Mouse (Mus musculus) MEL (cell line): Measurements from ENCODE around the gene Fgr. TPM values are rescaled to one million over a fixed set of nuclear protein-coding genes. Genes with fewer than 3 reads are reported as not detected.

ENCODE experiments used
- DNase-seq: peaks from one replicate; pipeline ENCODE4 v3.0.0; 2011; ENCODE audit warnings: low read depth, low spot score
- H3K27ac ChIP-seq: 2 replicates; pipeline ENCODE4 v1.5.1; 2012; ENCODE audit warnings: low read depth, mild to moderate bottlenecking, control low read depth, low read length, moderate library complexity; ENCODE audit not compliant: control insufficient read depth
- H3K27me3 ChIP-seq, 2 experiments: fragments of 150-350 bp in 1 of 2; sonication (generic) in 1 of 2; 2 replicates each; pipeline ENCODE4 v1.6.1; 2012; ENCODE audit warnings: low read length in 2 of 2, mild to moderate bottlenecking in 2 of 2, improper control_type of control experiment in 1 of 2, moderate library complexity in 1 of 2; ENCODE audit not compliant: insufficient read depth in 2 of 2, control insufficient read depth in 1 of 2
- H3K36me3 ChIP-seq, 2 experiments: 2 replicates each; pipeline ENCODE4 v1.6.1; 2012 to 2014; ENCODE audit warnings: low read length in 2 of 2, improper control_type of control experiment in 1 of 2, inconsistent platforms in 1 of 2, mild to moderate bottlenecking in 1 of 2; ENCODE audit not compliant: insufficient read depth in 2 of 2, control insufficient read depth in 1 of 2
- H3K4me1 ChIP-seq, 2 experiments: fragments of 150-350 bp in 1 of 2; sonication (generic) in 1 of 2; 2 replicates each; pipeline ENCODE4 v1.6.1; 2012; ENCODE audit warnings: low read length in 2 of 2, improper control_type of control experiment in 1 of 2, mild to moderate bottlenecking in 1 of 2; ENCODE audit not compliant: insufficient read depth in 2 of 2, control insufficient read depth in 1 of 2
- H3K4me3 ChIP-seq, 2 experiments: fragments of 150-350 bp in 1 of 2; sonication (generic) in 1 of 2; 2 replicates each; pipeline ENCODE4 v1.5.1; 2012; ENCODE audit warnings: low read depth in 2 of 2, low read length in 2 of 2, mild to moderate bottlenecking in 2 of 2, moderate library complexity in 2 of 2, control low read depth in 1 of 2, improper control_type of control experiment in 1 of 2; ENCODE audit not compliant: control insufficient read depth in 1 of 2, insufficient read depth in 1 of 2
- H3K79me2 ChIP-seq: 2 replicates; pipeline ENCODE4 v1.6.1; 2012; ENCODE audit warnings: mild to moderate bottlenecking, low read length, moderate library complexity; ENCODE audit not compliant: control insufficient read depth, poor library complexity, insufficient read depth
- H3K9ac ChIP-seq: 2 replicates; pipeline ENCODE4 v1.6.1; 2012; ENCODE audit warnings: low read depth, mild to moderate bottlenecking, control low read depth, low read length, moderate library complexity; ENCODE audit not compliant: control insufficient read depth, poor library complexity, severe bottlenecking
- H3K9me3 ChIP-seq: fragments of 150-350 bp; sonication (generic); replicated peaks from 2 replicates; pipeline ENCODE4 v1.6.1; 2012; ENCODE audit warnings: mild to moderate bottlenecking, low read length, improper control_type of control experiment, moderate library complexity; ENCODE audit not compliant: insufficient read depth
- CHD2 ChIP-seq: IDR thresholded peaks from 2 replicates; pipeline ENCODE4 v1.6.1; 2011; ENCODE audit warnings: low read length, improper control_type of control experiment
- CTCF ChIP-seq, 3 experiments: IDR thresholded peaks in 2 of 3; conservative IDR thresholded peaks in 1 of 3; 2 replicates each; pipeline ENCODE4 v1.5.1; 2011 to 2012; ENCODE audit warnings: low read length in 3 of 3, low read depth in 2 of 3, mild to moderate bottlenecking in 2 of 3, improper control_type of control experiment in 1 of 3, inconsistent platforms in 1 of 3, mixed read lengths in 1 of 3, moderate library complexity in 1 of 3; ENCODE audit not compliant: control insufficient read depth in 1 of 3, insufficient read depth in 1 of 3, poor library complexity in 1 of 3, severe bottlenecking in 1 of 3
- E2F4 ChIP-seq: IDR thresholded peaks from 2 replicates; pipeline ENCODE4 v1.6.1; 2011; ENCODE audit warnings: low read depth, low read length, improper control_type of control experiment, borderline replicate concordance
- ELF1 ChIP-seq: IDR thresholded peaks from 2 replicates; pipeline ENCODE4 v1.6.1; 2014; ENCODE audit warnings: low read depth, mild to moderate bottlenecking, inconsistent platforms, low read length, improper control_type of control experiment, moderate library complexity
- ETS1 ChIP-seq: IDR thresholded peaks from 2 replicates; pipeline ENCODE4 v1.6.1; 2012; ENCODE audit warnings: low read depth, mild to moderate bottlenecking, inconsistent platforms, low read length, improper control_type of control experiment, moderate library complexity
- GABPA ChIP-seq: IDR thresholded peaks from 2 replicates; pipeline ENCODE4 v1.6.1; 2012; ENCODE audit warnings: low read depth, mild to moderate bottlenecking, inconsistent platforms, low read length, improper control_type of control experiment, moderate library complexity
- GATA1 ChIP-seq: IDR thresholded peaks from 2 replicates; pipeline ENCODE4 v1.6.1; 2011; ENCODE audit warnings: low read depth, low read length, improper control_type of control experiment
- HCFC1 ChIP-seq: IDR thresholded peaks from 2 replicates; pipeline ENCODE4 v1.6.1; 2012; ENCODE audit warnings: low read depth, mild to moderate bottlenecking, inconsistent platforms, low read length, improper control_type of control experiment, moderate library complexity
- JUND ChIP-seq: IDR thresholded peaks from 2 replicates; pipeline ENCODE4 v1.6.1; 2011; ENCODE audit warnings: low read depth, mild to moderate bottlenecking, improper control_type of control experiment, low read length
- MAFK ChIP-seq: IDR thresholded peaks from 2 replicates; pipeline ENCODE4 v1.6.1; 2011; ENCODE audit warnings: low read depth, mild to moderate bottlenecking, low read length, improper control_type of control experiment, borderline replicate concordance
- MAX ChIP-seq: IDR thresholded peaks from 2 replicates; pipeline ENCODE4 v1.6.1; 2011; ENCODE audit warnings: low read length, improper control_type of control experiment
- MAZ ChIP-seq: IDR thresholded peaks from 2 replicates; pipeline ENCODE4 v1.6.1; 2012; ENCODE audit warnings: low read depth, mild to moderate bottlenecking, inconsistent platforms, low read length, improper control_type of control experiment
- MYB ChIP-seq: IDR thresholded peaks from 2 replicates; pipeline ENCODE4 v1.6.1; 2011; ENCODE audit warnings: mild to moderate bottlenecking, low read depth, low read length, improper control_type of control experiment
- NRF1 ChIP-seq: IDR thresholded peaks from 2 replicates; pipeline ENCODE4 v1.6.1; 2014; ENCODE audit warnings: low read depth, mild to moderate bottlenecking, inconsistent platforms, low read length, improper control_type of control experiment, moderate library complexity; ENCODE audit not compliant: poor library complexity, insufficient read depth, severe bottlenecking
- POLR2A ChIP-seq, 2 experiments: IDR thresholded peaks; 2 replicates each; pipeline ENCODE4 v1.6.1; 2011 to 2012; ENCODE audit warnings: low read length in 2 of 2, mild to moderate bottlenecking in 2 of 2, control low read depth in 1 of 2, improper control_type of control experiment in 1 of 2, low read depth in 1 of 2, moderate library complexity in 1 of 2; ENCODE audit not compliant: control insufficient read depth in 1 of 2, insufficient read depth in 1 of 2, poor library complexity in 1 of 2
- POLR2AphosphoS2 ChIP-seq: IDR thresholded peaks from 2 replicates; pipeline ENCODE4 v1.6.1; 2011; ENCODE audit warnings: low read length, improper control_type of control experiment
- POLR2AphosphoS5 ChIP-seq: IDR thresholded peaks from 2 replicates; pipeline ENCODE4 v1.6.1; 2012; ENCODE audit warnings: low read depth, borderline replicate concordance, mild to moderate bottlenecking, inconsistent platforms, low read length, moderate library complexity, mixed read lengths
- RAD21 ChIP-seq: IDR thresholded peaks from 2 replicates; pipeline ENCODE4 v1.6.1; 2011; ENCODE audit warnings: mild to moderate bottlenecking, low read depth, low read length, improper control_type of control experiment
- SMC3 ChIP-seq: IDR thresholded peaks from 2 replicates; pipeline ENCODE4 v1.6.1; 2011; ENCODE audit warnings: low read depth, low read length, improper control_type of control experiment
- TAL1 ChIP-seq: IDR thresholded peaks from 2 replicates; pipeline ENCODE4 v1.6.1; 2012; ENCODE audit warnings: mild to moderate bottlenecking, inconsistent platforms, low read length, moderate library complexity, mixed read lengths
- TBP ChIP-seq: IDR thresholded peaks from 2 replicates; pipeline ENCODE4 v1.8.0; 2011; ENCODE audit warnings: low read depth, low read length, improper control_type of control experiment
- UBTF ChIP-seq: IDR thresholded peaks from 2 replicates; pipeline ENCODE4 v1.6.1; 2012; ENCODE audit warnings: low read depth, mild to moderate bottlenecking, inconsistent platforms, low read length, improper control_type of control experiment, moderate library complexity, borderline replicate concordance; ENCODE audit not compliant: insufficient read depth
- ZMIZ1 ChIP-seq: IDR thresholded peaks from 2 replicates; pipeline ENCODE4 v1.6.1; 2012; ENCODE audit warnings: low read depth, mild to moderate bottlenecking, inconsistent platforms, low read length, improper control_type of control experiment, moderate library complexity
- ZNF384 ChIP-seq: IDR thresholded peaks from 2 replicates; pipeline ENCODE4 v1.6.1; 2012; ENCODE audit warnings: low read depth, mild to moderate bottlenecking, inconsistent platforms, low read length, improper control_type of control experiment
- polyA plus RNA-seq, 2 experiments: library from polyadenylated mRNA; stranded (reverse) in 1 of 2; unstranded in 1 of 2; fragments of >175 nt in 1 of 2; fragments of >200 nt in 1 of 2; gene quantifications; 2 replicates each; pipeline versions ENCODE4 v1.2.1 to v1.2.4; 2012; ENCODE audit warnings: low replicate concordance in 2 of 2, low read depth in 1 of 2; ENCODE audit not compliant: insufficient read length in 2 of 2, insufficient read depth in 1 of 2, missing spikeins in 1 of 2
- total RNA-seq: library from RNA; depleted of rRNA; stranded (reverse); fragments of 300-350 nt; gene quantifications from 2 replicates; pipeline ENCODE4 v1.2.3, GENCODE M21; 2012

Gene Fgr
- total and polyA plus RNA-seq, 3 experiments = not detected

DNA sequence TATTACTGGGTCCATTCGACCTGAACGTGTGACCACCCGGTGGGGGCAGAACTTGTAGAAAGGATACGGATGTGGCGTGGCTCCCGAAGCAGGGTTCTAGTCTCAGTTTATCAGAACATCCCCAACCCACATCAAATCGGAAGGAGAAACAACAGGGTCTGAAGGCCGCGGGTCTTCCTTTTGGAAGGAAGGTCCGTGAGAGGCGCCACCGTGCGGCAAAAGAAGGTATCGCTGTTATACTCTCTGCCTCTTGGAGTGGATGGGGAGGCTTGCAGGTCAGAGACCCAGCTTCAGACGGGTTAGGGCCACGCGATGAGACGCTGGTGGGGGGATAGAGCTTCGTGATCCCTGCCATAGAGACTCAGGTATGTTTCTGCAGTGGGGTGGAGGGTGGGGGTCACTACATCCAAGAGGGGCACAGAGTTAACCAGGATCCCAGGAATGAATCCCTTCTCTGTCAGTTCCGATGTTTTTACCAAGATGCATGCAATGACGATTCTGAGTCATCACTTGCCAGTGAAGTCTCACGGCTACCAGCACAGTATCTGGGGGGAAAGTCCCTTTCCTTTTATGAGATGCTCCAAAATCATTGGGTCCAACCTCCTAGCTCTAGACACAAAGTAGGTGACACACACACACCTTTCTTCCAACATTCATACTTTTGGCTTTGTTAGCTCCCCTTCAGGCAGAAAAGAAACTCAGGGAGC, 34.3 kb upstream of the Fgr start:
- Histone ChIP-seq H3K4me1 (peaks cover 0 to under 1% of the 10 kb centered on the region in 2 experiments; a peak in 1 of 4 replicates), H3K36me3 (no peaks in the 10 kb centered on the region), H3K27me3 (no peaks in the 10 kb centered on the region; a peak in 4 of 4 replicates), H3K9me3 (no peaks in the 10 kb centered on the region), H3K4me3 (peak overlapping the region; percentile 36 to 45; a peak in 3 of 4 replicates), H3K27ac (no peak overlapping the region), H3K79me2 (no peaks in the 10 kb centered on the region), H3K9ac (peak overlapping the region; percentile 49)
- peak; percentile 80 for DNase-seq
- peak; percentile 12; the same call in 1 of the 2 replicates for TF ChIP-seq RAD21
- peak; percentile 79 to 88 (median 79) for TF ChIP-seq CTCF (IDR thresholded peaks at IDR 0.05 in 2 of 3, conservative IDR thresholded peaks at IDR 0.05 in 1 of 3; ENCODE audit: control insufficient read depth in 1 of 3, insufficient read depth in 1 of 3, low read depth in 2 of 3, low read length in 3 of 3, poor library complexity in 1 of 3, severe bottlenecking in 1 of 3)
- TF ChIP-seq SMC3 = peak; percentile 47
- TF ChIP-seq E2F4 = no peak
- TF ChIP-seq POLR2AphosphoS2 = no peak
- no peak for TF ChIP-seq MYB
- no peak for TF ChIP-seq NRF1
- no peak for TF ChIP-seq JUND
- TF ChIP-seq ETS1 = no peak
- TF ChIP-seq TBP = 0 out of 2 replicates have a peak, but pooled peaks have one; percentile 44
- no peak for TF ChIP-seq ZMIZ1
- no peak for TF ChIP-seq CHD2
- peak; percentile 47; the same call in 1 of the 2 replicates for TF ChIP-seq HCFC1
- TF ChIP-seq TAL1 = no peak
- no peak for TF ChIP-seq UBTF

DNA sequence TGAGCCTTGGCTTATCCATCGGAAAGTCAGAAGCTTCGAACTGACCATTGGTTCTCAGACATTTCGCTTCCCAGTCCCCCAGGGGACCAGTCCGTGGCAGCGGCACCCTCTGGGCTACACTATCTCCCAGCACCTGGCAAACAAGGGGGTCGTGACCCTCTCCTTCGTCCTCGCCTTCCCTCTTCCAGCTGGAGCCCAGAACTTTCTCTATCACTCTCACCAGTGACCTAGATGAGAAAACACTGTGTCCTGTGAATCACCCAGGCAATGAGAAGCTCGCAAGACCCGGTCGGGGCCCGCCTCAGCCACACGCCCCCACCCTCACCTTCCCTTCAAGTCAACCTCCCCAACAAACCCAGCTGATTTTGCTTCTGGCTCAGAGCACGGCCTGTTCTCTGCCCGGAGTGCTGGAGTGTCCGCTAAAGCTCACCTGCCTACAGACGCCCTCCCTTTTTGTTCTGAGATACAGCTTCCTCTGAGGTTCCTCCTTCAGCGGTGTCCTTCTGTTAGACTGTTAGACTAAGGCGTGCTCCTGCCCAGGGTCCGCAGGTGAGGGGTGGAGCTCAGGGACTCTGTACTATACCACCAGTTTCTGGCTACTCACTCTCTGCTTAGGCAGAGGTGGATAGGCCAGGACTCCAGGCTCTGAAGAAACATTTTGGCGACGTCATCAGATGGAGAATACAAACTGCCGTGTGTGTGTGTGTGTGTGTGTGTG, 32.7 kb upstream of the Fgr start:
- Histone ChIP-seq H3K9me3 (no peaks in the 10 kb centered on the region), H3K27me3 (no peaks in the 10 kb centered on the region; a peak in 1 of 4 replicates), H3K27ac (no peak overlapping the region), H3K79me2 (peaks cover under 1% of the 10 kb centered on the region; the same call in 1 of the 2 replicates), H3K4me3 (peak overlapping the region; percentile 17 to 41; a peak in 3 of 4 replicates), H3K9ac (peak overlapping the region; percentile 19; the same call in 1 of the 2 replicates), H3K36me3 (peaks cover 0 to under 1% of the 10 kb centered on the region in 2 experiments; a peak in 2 of 4 replicates), H3K4me1 (peaks cover 0 to 7% of the 10 kb centered on the region in 2 experiments; a peak in 2 of 4 replicates)
- TF ChIP-seq MAX (no peak), ETS1 (no peak), ZMIZ1 (no peak), MAZ (no peak), GABPA (no peak), MAFK (no peak), POLR2A (IDR thresholded peaks at IDR 0.05; ENCODE audit: control insufficient read depth in 1 of 2, insufficient read depth in 1 of 2, low read depth in 1 of 2, low read length in 2 of 2, poor library complexity in 1 of 2) (no peak), ZNF384 (no peak), E2F4 (no peak), CTCF (IDR thresholded peaks at IDR 0.05 in 2 of 3, conservative IDR thresholded peaks at IDR 0.05 in 1 of 3; ENCODE audit: control insufficient read depth in 1 of 3, insufficient read depth in 1 of 3, low read depth in 2 of 3, low read length in 3 of 3, poor library complexity in 1 of 3, severe bottlenecking in 1 of 3) (no peak), GATA1 (no peak), MYB (no peak), JUND (no peak), UBTF (no peak), POLR2AphosphoS5 (no peak), RAD21 (no peak), ELF1 (no peak), TBP (no peak)
- peak; percentile 25 for DNase-seq
